8 mouse cellular contexts compared by ENCODE assay signal in the genomic region with DNA sequence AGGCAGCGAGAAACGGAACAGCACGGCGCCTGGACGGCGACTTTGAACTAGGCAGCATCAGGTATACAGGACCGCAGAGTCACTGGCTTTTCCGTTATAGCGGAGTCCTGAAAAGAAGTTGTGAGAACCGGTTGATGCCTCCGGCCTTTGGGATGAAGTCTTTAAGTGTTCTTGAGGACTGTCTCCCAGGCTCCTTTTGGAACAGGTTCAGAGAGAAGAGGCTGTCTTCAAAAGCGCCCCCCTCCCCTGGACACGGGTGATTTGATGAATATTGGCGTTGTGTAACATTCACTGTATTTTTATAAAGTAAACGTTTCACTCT. TPM values are rescaled to one million over a fixed set of nuclear protein-coding genes. Genes with fewer than 3 reads are reported as not detected.
DNase-seq lines count a peak whose midpoint lies in the region; ATAC-seq and TF ChIP-seq lines count a peak whose summit lies in the region.

No protein-coding gene starts in this region.

- peaks cover 6% of the 10 kb centered on the region for H3K4me1 ChIP-seq in heart, embryonic 12.5 days (replicated peaks)
- H3K4me1 ChIP-seq in MEL (ENCODE audit: control insufficient read depth in 1 of 2, insufficient read depth in 2 of 2, low read length in 2 of 2), result peaks cover 12 to 26% of the 10 kb centered on the region in 2 experiments

- peak overlapping the region; percentile 70 for H3K4me3 ChIP-seq in heart, embryonic 12.5 days
- H3K4me3 ChIP-seq in MEL (ENCODE audit: control insufficient read depth in 1 of 2, insufficient read depth in 1 of 2, low read depth in 2 of 2, low read length in 2 of 2) (peak overlapping the region; percentile 85 to 88), macrophage (ENCODE audit: inconsistent target) (peak overlapping the region; percentile 43)

- no peak for TF ChIP-seq CTCF in MEL (IDR thresholded peaks at IDR 0.05 in 2 of 3, conservative IDR thresholded peaks at IDR 0.05 in 1 of 3; ENCODE audit: control insufficient read depth in 1 of 3, insufficient read depth in 1 of 3, low read depth in 2 of 3, low read length in 3 of 3, poor library complexity in 1 of 3, severe bottlenecking in 1 of 3)

- WGBS in heart, embryonic 12.5 days, result 7% methylated on average over 15 of the region's 15 CpGs
- WGBS in macrophage (ENCODE audit: missing documents), result 3% methylated on average over 15 of the region's 15 CpGs

- peaks cover 21% of the 10 kb centered on the region; the same call in 1 of the 2 replicates for H3K27me3 ChIP-seq in heart, embryonic 12.5 days (replicated peaks)
- no peaks in the 10 kb centered on the region for H3K27me3 ChIP-seq in MEL (ENCODE audit: control insufficient read depth in 1 of 2, insufficient read depth in 2 of 2, low read length in 2 of 2)

- peak overlapping the region; percentile 75; the same call in 1 of the 2 replicates for H3K9ac ChIP-seq in heart, embryonic 12.5 days
- peak overlapping the region; percentile 98 for H3K9ac ChIP-seq in MEL (ENCODE audit: control insufficient read depth, low read depth, low read length, poor library complexity, severe bottlenecking)

- peak overlapping the region; percentile 99 for H3K4me2 ChIP-seq in heart, embryonic 12.5 days

- TF ChIP-seq POLR2A in MEL (IDR thresholded peaks at IDR 0.05; ENCODE audit: control insufficient read depth in 1 of 2, insufficient read depth in 1 of 2, low read depth in 1 of 2, low read length in 2 of 2, poor library complexity in 1 of 2), result no peak

- no peak for TF ChIP-seq EP300 in MEL (IDR thresholded peaks at IDR 0.05; ENCODE audit: low read depth in 1 of 2, low read length in 2 of 2)

- peaks cover 6% of the 10 kb centered on the region; the same call in 1 of the 2 replicates for H3K9me3 ChIP-seq in heart, embryonic 12.5 days (replicated peaks)
- no peaks in the 10 kb centered on the region for H3K9me3 ChIP-seq in MEL (replicated peaks; ENCODE audit: insufficient read depth, low read length)

- intact Hi-C loops in heart, postnatal 14 days (cut with DNase I), result no loop called here
- intact Hi-C loops in left cerebral cortex, postnatal 36 days (cut with DNase I), result no loop called here

- no peak for ATAC-seq in heart, embryonic 12.5 days (ENCODE audit: insufficient number of reproducible peaks, low FRiP score)
- no peak for ATAC-seq in activated CD4-positive, CD25-positive, alpha-beta regulatory T cell, adult 4 months

- TF ChIP-seq RAD21 in MEL (IDR thresholded peaks at IDR 0.05; ENCODE audit: low read depth, low read length), result no peak

- H3K36me3 ChIP-seq in heart, embryonic 12.5 days, result no peaks in the 10 kb centered on the region
- H3K36me3 ChIP-seq in MEL (ENCODE audit: control insufficient read depth in 1 of 2, insufficient read depth in 2 of 2, low read length in 2 of 2) (peaks cover 12 to 42% of the 10 kb centered on the region in 2 experiments), macrophage (ENCODE audit: inconsistent target) (no peaks in the 10 kb centered on the region)

- H3K79me2 ChIP-seq in MEL (ENCODE audit: control insufficient read depth, insufficient read depth, low read length, poor library complexity), result peaks cover 32% of the 10 kb centered on the region
- no peaks in the 10 kb centered on the region for H3K79me2 ChIP-seq in macrophage (ENCODE audit: inconsistent target)

- DNase-seq in heart, postnatal 14 days, result no peak
- DNase-seq in MEL (ENCODE audit: low read depth, low spot score), result no peak
- peak; percentile 21 for DNase-seq in forelimb bud, embryonic 11.5 days (ENCODE audit: low read depth, low spot score)
- DNase-seq in layer of hippocampus, postnatal 14 days (ENCODE audit: low spot score in 2 of 2), result no peak
- no peak for DNase-seq in left cerebral cortex, postnatal 36 days (ENCODE audit: low spot score in 2 of 2)

- H3K27ac ChIP-seq in heart, embryonic 12.5 days (ENCODE audit: poor library complexity, severe bottlenecking), result no peak overlapping the region
- H3K27ac ChIP-seq in MEL (ENCODE audit: control insufficient read depth, low read depth, low read length), result peak overlapping the region; percentile 99
- H3K27ac ChIP-seq in macrophage, result peak overlapping the region; percentile 70

TF ChIP-seq in MEL, 35 proteins besides CTCF, POLR2A, EP300 and RAD21:
- TF ChIP-seq MYC (IDR thresholded peaks at IDR 0.05; ENCODE audit: low read depth, low read length), result no peak
- no peak for TF ChIP-seq MAZ (IDR thresholded peaks at IDR 0.05; ENCODE audit: low read depth, low read length)
- TF ChIP-seq USF1 (IDR thresholded peaks at IDR 0.05; ENCODE audit: low read depth, low read length), result no peak
- TF ChIP-seq BHLHE40 (IDR thresholded peaks at IDR 0.05; ENCODE audit: borderline replicate concordance, low read depth, low read length), result no peak
- TF ChIP-seq ZMIZ1 (IDR thresholded peaks at IDR 0.05; ENCODE audit: low read depth, low read length), result no peak

RNA-seq across cellular contexts. Expression of a gene that starts 0.5 kb away (rescaled TPM):
- 0.26 and 1.1 TPM in 2 replicates for polyA plus RNA-seq in heart, embryonic 12.5 days (2016; fragmentation: Nextera tagmentation; extraction: Ambion mirVana)
- total RNA-seq in heart, postnatal 14 days (2021), result 1 to 10 TPM; 5.7 to 7.1 TPM
- 95.2 and 107 TPM in 2 replicates for total RNA-seq in MEL (2012; rRNA removed)
- polyA plus RNA-seq in MEL (2012; ENCODE audit: insufficient read depth in 1 of 2, insufficient read length in 2 of 2, low read depth in 1 of 2, low replicate concordance in 2 of 2, missing spikeins in 1 of 2) (10 to 100 TPM in 1 of 2 experiments, not detected in 1; 86.0 TPM), macrophage (2018) (9.0 to 17.9 TPM (median 9.4 TPM) in 3 replicates)
- total RNA-seq in macrophage (2018; cell fraction: chromatin; rRNA removed), result 10 to 100 TPM; 10.2 to 70.4 (median 25.8) TPM
- total RNA-seq in macrophage (2018; cell fraction: cytosol; rRNA removed), result 10 to 100 TPM in 6 of 26 experiments, 1 to 10 TPM in 20; 1.6 to 11.4 (median 6.1) TPM
- total RNA-seq in macrophage (2018; cell fraction: nucleus; rRNA removed), result 10 to 100 TPM in 13 of 26 experiments, 1 to 10 TPM in 13; 3.3 to 46.5 (median 10.5) TPM
- 1 to 10 TPM in 1 of 2 experiments, not detected in 1; 1.5 TPM for polyA plus RNA-seq in activated CD4-positive, CD25-positive, alpha-beta regulatory T cell, adult 4 months (2017; shearing (Covaris generic))
- 1 to 10 TPM; 4.2 to 5.5 TPM for total RNA-seq in layer of hippocampus, postnatal 14 days (2021)
- total RNA-seq in left cerebral cortex, postnatal 36 days (2021), result 1 to 10 TPM; 3.5 to 5.7 TPM

Comparison
In these comparisons a context has a peak if more than half of its experiments do, and no peak if none do; other contexts are left out.
1. RNA of a gene that starts 0.5 kb away (total RNA-seq): 95.2 to 107 TPM in MEL; 5.7 to 7.1 TPM in heart, postnatal 14 days, 3.5 to 5.7 TPM in left cerebral cortex, postnatal 36 days and 4.2 to 5.5 TPM in layer of hippocampus, postnatal 14 days; every median in the first group is over 10 times any median in the second.
2. Peak in every context shown above with its lines, with median percentiles within 50 percentile points of each other: H3K4me3 ChIP-seq.